Mouse (Mus musculus) intestine, postnatal 0 days (tissue): ENCODE data around the gene Guca2a. TPM values are rescaled to one million over a fixed set of nuclear protein-coding genes. Genes with fewer than 3 reads are reported as not detected.

ENCODE experiments used
- ATAC-seq: fragments of 200-750 bp; cut with Nextera tagmentation; 2 replicates; pipeline ENCODE4 v1.8.0; 2017; ENCODE audit warnings: mild to moderate bottlenecking, moderate TSS enrichment, moderate library complexity
- H3K27ac ChIP-seq: fragments of 300-500 bp; sonication (generic); 2 replicates; pipeline ENCODE4 v1.5.1; 2014; ENCODE audit warnings: mild to moderate bottlenecking, low read depth, low read length, moderate library complexity
- H3K27me3 ChIP-seq: fragments of 300-500 bp; sonication (generic); replicated peaks from 2 replicates; pipeline ENCODE4 v1.6.1; 2014; ENCODE audit warnings: low read length, mixed read lengths; ENCODE audit not compliant: control insufficient read depth, insufficient read depth
- H3K36me3 ChIP-seq: fragments of 300-500 bp; sonication (generic); 2 replicates; pipeline ENCODE4 v1.6.1; 2014; ENCODE audit warnings: mild to moderate bottlenecking, moderate library complexity; ENCODE audit not compliant: control insufficient read depth, insufficient read depth
- H3K4me1 ChIP-seq: fragments of 300-500 bp; sonication (generic); replicated peaks from 2 replicates; pipeline ENCODE4 v1.6.1; 2014; ENCODE audit warnings: antibody characterized with exemption, low read length, mixed read lengths; ENCODE audit not compliant: control insufficient read depth, insufficient read depth
- H3K4me2 ChIP-seq: fragments of 300-500 bp; sonication (generic); replicated peaks from 2 replicates; pipeline ENCODE4 v1.6.1; 2014; ENCODE audit warnings: low read depth, mild to moderate bottlenecking, moderate library complexity
- H3K4me3 ChIP-seq: fragments of 300-500 bp; sonication (generic); 2 replicates; pipeline ENCODE4 v1.5.1; 2014; ENCODE audit warnings: low read depth, low read length
- H3K9ac ChIP-seq: fragments of 300-500 bp; sonication (generic); 2 replicates; pipeline ENCODE4 v1.6.1; 2014; ENCODE audit warnings: mild to moderate bottlenecking, low read depth, low read length
- H3K9me3 ChIP-seq: fragments of 300-500 bp; sonication (generic); 2 replicates; pipeline ENCODE4 v1.6.1; 2016; ENCODE audit warnings: mixed run types; ENCODE audit not compliant: control insufficient read depth
- CTCF ChIP-seq: sonication (generic); IDR thresholded peaks from 2 replicates; pipeline ENCODE4 v1.5.1; 2016; ENCODE audit warnings: low read depth, mild to moderate bottlenecking, control low read depth, antibody characterized with exemption, moderate library complexity
- WGBS: fragments of 180-500 bp; shearing (Covaris S2); extraction: QIAGEN DNeasy Blood & Tissue Kit; methylation state at CpG from one replicate; pipeline ENCODE4 v1.1.7; 2014; 5-methylcytosine and 5-hydroxymethylcytosine counted together
- polyA plus RNA-seq: library from polyadenylated mRNA; unstranded; fragments of >200 nt; fragmentation: Nextera tagmentation; extraction: Ambion mirVana; gene quantifications from 2 replicates; pipeline ENCODE4 v1.2.1, GENCODE M21; 2015

Guca2a gene
- polyA plus RNA-seq, 1 experiment from 2014 or later = 1,981 TPM

DNA sequence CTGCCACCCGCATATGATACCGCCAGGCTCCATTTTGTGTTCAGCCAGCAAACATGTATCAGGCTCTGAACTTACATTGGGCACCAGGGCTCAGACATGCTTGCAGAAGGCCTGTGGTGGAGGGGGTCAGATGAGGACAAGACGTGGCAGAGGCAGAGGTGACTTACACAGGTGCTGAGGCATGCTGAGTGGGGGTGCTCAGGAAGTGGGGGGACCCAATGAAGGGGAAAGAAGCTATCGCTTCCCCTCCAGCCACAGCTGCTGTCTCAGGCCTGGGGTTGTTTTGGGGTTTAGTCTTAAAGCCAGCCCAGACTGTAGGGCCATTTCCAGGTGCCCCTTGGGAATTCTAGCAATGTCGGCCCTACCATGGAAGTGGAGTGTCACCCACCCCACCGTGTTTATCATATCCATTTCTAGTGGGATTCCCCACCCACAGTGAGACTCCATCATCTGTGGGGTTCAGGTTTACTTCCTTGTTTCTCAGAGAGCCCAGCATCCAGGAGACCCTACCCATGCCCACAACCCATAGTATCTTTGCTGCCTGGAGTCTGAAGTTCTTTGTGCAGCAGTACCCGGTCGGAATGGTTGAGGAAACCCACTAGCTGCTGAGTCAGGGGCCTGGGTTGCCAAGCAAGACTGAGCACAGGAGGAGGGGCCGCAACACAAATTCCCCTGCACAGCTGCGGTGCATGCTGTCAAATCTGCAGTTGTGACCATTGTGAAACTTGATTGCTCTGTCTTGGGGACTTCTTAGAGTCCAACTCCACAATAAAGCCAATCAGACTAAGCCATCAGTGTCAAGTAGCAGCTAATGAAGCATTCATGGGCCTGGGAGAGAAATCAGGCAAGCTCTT, 32.1 kb downstream of the Guca2a start:
- Histone ChIP-seq H3K9ac (no peak overlapping the region), H3K4me2 (no peak overlapping the region), H3K27me3 (0 out of 2 replicates have a peak, but pooled peaks cover 2% of the 10 kb centered on the region), H3K27ac (no peak overlapping the region), H3K36me3 (no peaks in the 10 kb centered on the region), H3K4me3 (no peak overlapping the region), H3K9me3 (no peaks in the 10 kb centered on the region), H3K4me1 (no peaks in the 10 kb centered on the region)
- TF ChIP-seq CTCF = no peak
- ATAC-seq = no peak
- 81% methylated on average over 10 of the region's 10 CpGs for WGBS

DNA sequence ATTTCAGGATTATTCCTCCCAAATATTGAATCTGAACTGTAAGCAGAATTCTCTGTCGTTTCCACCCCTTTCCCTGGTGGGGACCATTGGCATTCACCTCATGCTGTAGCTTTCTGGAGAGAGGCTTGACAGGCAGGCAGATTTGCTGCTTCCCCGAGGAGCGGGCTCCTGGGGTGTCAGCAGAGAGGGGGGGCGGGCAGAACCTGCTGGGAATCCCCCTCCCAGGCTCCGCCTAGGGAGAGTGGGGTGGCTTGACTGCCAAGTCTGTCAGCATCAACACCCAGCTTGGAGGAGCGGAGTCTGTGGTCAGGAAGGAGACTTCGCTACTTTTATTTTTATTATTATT, 32.7 kb downstream of the Guca2a start:
- no peak for TF ChIP-seq CTCF
- WGBS = 57% methylated on average over 7 of the region's 7 CpGs
- ATAC-seq = no peak
- 0 out of 2 replicates have a peak, but pooled peaks cover 2% of the 10 kb centered on the region for H3K27me3 ChIP-seq
- no peaks in the 10 kb centered on the region for H3K36me3 ChIP-seq
- H3K9ac ChIP-seq = no peak overlapping the region
- H3K4me1 ChIP-seq = no peaks in the 10 kb centered on the region
- H3K4me3 ChIP-seq = no peak overlapping the region
- H3K9me3 ChIP-seq = no peaks in the 10 kb centered on the region
- no peak overlapping the region for H3K27ac ChIP-seq
- no peak overlapping the region for H3K4me2 ChIP-seq

DNA sequence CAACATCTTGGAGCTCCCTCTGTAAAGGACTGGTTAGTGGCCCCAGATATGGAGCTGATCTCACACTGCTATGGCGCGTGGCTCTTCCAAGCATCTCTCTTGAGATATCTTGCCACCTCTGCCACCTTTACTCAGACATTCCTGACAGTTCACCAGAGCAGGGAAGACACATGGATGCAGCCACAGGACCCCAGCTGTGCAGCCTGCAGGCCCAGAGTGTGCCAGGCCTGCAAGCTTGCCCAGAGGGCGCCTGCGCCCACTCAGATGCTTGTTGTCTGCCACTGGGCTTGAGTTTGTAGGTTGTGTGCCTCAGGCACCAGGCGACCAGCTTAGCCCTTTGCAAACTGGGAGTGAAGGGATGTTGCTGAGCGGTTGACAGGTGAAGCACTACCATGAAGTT, 33.2 kb downstream of the Guca2a start:
- Histone ChIP-seq H3K4me3 (no peak overlapping the region), H3K9me3 (no peaks in the 10 kb centered on the region), H3K4me1 (no peaks in the 10 kb centered on the region), H3K27me3 (0 out of 2 replicates have a peak, but pooled peaks cover 2% of the 10 kb centered on the region), H3K36me3 (no peaks in the 10 kb centered on the region), H3K4me2 (no peak overlapping the region), H3K9ac (no peak overlapping the region), H3K27ac (no peak overlapping the region)
- no peak for ATAC-seq
- no peak for TF ChIP-seq CTCF
- 86% methylated on average over 6 of the region's 6 CpGs for WGBS

DNA sequence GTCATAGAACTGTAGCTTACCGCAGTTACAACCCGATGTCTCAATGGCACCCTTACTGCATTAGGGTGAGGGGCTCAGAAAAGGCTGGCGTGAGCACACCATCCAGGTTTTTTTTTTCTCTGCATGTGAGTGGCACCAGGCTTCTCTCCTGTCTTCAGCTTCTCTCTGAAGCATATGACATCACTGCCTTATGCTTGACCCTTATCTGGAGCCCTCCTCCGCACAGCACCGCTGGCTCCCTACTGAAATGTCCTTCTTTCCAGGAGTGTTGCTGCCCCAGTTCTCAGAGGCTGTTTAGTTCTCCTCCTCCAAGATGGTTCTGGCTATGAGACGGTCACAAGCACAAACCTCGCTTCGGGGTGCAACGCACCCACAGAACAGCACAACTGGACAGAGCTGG, 33.7 kb downstream of the Guca2a start:
- 0 out of 2 replicates have a peak, but pooled peaks cover 2% of the 10 kb centered on the region for H3K27me3 ChIP-seq
- no peak overlapping the region for H3K9ac ChIP-seq
- ATAC-seq = no peak
- no peaks in the 10 kb centered on the region for H3K9me3 ChIP-seq
- no peak for TF ChIP-seq CTCF
- no peak overlapping the region for H3K4me2 ChIP-seq
- H3K36me3 ChIP-seq = no peaks in the 10 kb centered on the region
- no peaks in the 10 kb centered on the region for H3K4me1 ChIP-seq
- no peak overlapping the region for H3K27ac ChIP-seq
- WGBS = 90% methylated on average over 9 of the region's 9 CpGs
- H3K4me3 ChIP-seq = no peak overlapping the region

DNA sequence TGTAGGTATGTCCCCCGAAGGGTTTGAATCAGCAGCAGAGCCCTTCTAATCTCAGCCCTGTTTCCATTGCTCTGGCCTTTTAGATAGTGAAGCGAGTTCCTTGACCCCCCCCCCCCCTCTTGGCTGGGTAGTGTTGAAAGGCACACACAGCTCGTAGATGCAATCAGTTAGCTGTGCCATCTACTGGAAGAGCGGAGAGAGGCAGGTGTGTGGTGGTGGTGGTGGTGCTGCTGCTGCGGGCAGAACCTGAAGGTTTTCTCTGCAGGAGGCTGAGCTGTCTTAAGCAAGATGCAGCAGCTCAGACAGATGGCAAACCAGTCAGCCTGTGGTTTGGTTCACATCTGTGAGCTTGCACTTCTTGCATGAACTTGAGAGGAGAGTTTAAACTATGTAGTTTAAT, 35.2 kb downstream of the Guca2a start:
- no peaks in the 10 kb centered on the region for H3K9me3 ChIP-seq
- H3K9ac ChIP-seq = no peak overlapping the region
- peak; percentile 62 for TF ChIP-seq CTCF
- no peak overlapping the region for H3K4me3 ChIP-seq
- no peaks in the 10 kb centered on the region for H3K4me1 ChIP-seq
- 0 out of 2 replicates have a peak, but pooled peaks cover 2% of the 10 kb centered on the region for H3K27me3 ChIP-seq
- no peaks in the 10 kb centered on the region for H3K36me3 ChIP-seq
- H3K27ac ChIP-seq = no peak overlapping the region
- no peak for ATAC-seq
- no peak overlapping the region for H3K4me2 ChIP-seq
- 36% methylated on average over 5 of the region's 5 CpGs for WGBS

DNA sequence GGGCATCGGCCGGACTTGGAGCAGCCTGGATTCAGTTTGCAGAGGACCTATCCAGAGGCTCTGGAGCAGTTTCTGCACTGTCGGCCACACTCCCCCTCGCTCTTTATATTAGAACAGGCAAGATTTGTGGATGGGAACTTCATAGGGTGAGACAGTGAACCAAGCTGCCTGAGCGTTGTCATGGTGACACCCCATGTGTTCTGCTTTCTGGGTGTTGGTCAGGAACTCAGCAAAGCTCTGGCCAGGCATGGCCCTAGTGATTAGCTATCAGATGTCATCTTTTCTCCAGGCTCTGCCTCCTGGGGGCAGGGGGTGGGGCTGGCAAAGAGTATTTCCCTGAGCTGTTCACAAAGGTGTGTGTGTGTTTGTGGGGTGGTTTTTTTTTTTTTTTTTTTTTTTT, 45.1 kb downstream of the Guca2a start:
- H3K9me3 ChIP-seq = no peaks in the 10 kb centered on the region
- no peak for TF ChIP-seq CTCF
- ATAC-seq = no peak
- H3K27ac ChIP-seq = no peak overlapping the region
- no peak overlapping the region for H3K4me2 ChIP-seq
- no peaks in the 10 kb centered on the region for H3K27me3 ChIP-seq
- 55% methylated on average over 5 of the region's 5 CpGs for WGBS
- H3K36me3 ChIP-seq = no peaks in the 10 kb centered on the region
- no peak overlapping the region for H3K9ac ChIP-seq
- no peaks in the 10 kb centered on the region for H3K4me1 ChIP-seq
- H3K4me3 ChIP-seq = no peak overlapping the region
